Mouse (Mus musculus) thymus, adult 2 months (tissue): ENCODE results near the gene Clns1a. TPM values are rescaled to one million over a fixed set of nuclear protein-coding genes. Genes with fewer than 3 reads are reported as not detected.

Experiments used
- DNase-seq: peaks from one replicate; pipeline ENCODE4 v3.0.0; 2021
- H3K27ac ChIP-seq: fragments of 200-500 bp; 2 replicates; pipeline ENCODE4 v1.5.1; 2012; ENCODE audit warnings: low read length, control low read depth; ENCODE audit not compliant: control insufficient read depth, insufficient read depth
- H3K27me3 ChIP-seq: fragments of 200-500 bp; 2 replicates; pipeline ENCODE4 v1.6.1; 2012; ENCODE audit warnings: mild to moderate bottlenecking, low read length, moderate library complexity, mixed read lengths; ENCODE audit not compliant: control insufficient read depth, insufficient read depth
- H3K36me3 ChIP-seq: fragments of 200-500 bp; 2 replicates; pipeline ENCODE4 v1.6.1; 2012; ENCODE audit warnings: mild to moderate bottlenecking, low read length, moderate library complexity; ENCODE audit not compliant: control insufficient read depth, insufficient read depth
- H3K4me1 ChIP-seq: fragments of 200-500 bp; replicated peaks from 2 replicates; pipeline ENCODE4 v1.6.1; 2012; ENCODE audit warnings: low read length; ENCODE audit not compliant: control insufficient read depth, insufficient read depth
- H3K4me3 ChIP-seq: fragments of 200-500 bp; 2 replicates; pipeline ENCODE4 v1.5.1; 2012; ENCODE audit warnings: mild to moderate bottlenecking, low read length, control low read depth, moderate library complexity; ENCODE audit not compliant: control insufficient read depth, insufficient read depth
- CTCF ChIP-seq: fragments of 200-500 bp; IDR thresholded peaks from 2 replicates; pipeline ENCODE4 v1.5.1; 2012; ENCODE audit warnings: mild to moderate bottlenecking, control low read depth, low read length, moderate library complexity, borderline replicate concordance; ENCODE audit not compliant: control insufficient read depth, poor library complexity, insufficient read depth; ENCODE audit errors: extremely low read depth
- POLR2A ChIP-seq: fragments of 200-500 bp; IDR thresholded peaks from 2 replicates; pipeline ENCODE4 v1.6.1; 2012; ENCODE audit warnings: mild to moderate bottlenecking, low read length, control low read depth, moderate library complexity; ENCODE audit not compliant: control insufficient read depth, poor library complexity, insufficient read depth; ENCODE audit errors: extremely low read depth
- WGBS: fragments of 180-500 bp; shearing (Covaris S2); methylation state at CpG from one replicate; pipeline ENCODE4 v1.1.7; 2018; 5-methylcytosine and 5-hydroxymethylcytosine counted together
- polyA plus RNA-seq: library from polyadenylated mRNA; depleted of rRNA; stranded (reverse); fragments of >200 nt; gene quantifications from 2 replicates; pipeline ENCODE4 v1.2.3, GENCODE M21; 2012

Gene Clns1a
- polyA plus RNA-seq, 1 experiment, result 63.3 TPM

- Histone ChIP-seq H3K27me3 (no peaks in the 10 kb centered on the region), H3K4me1 (peaks cover 28% of the 10 kb centered on the region), H3K36me3 (peaks cover 13% of the 10 kb centered on the region; the same call in 1 of the 2 replicates), H3K4me3 (peak overlapping the region; percentile 52), H3K27ac (peak overlapping the region; percentile 95)
- WGBS, result 29% methylated on average over 8 of the region's 8 CpGs
- TF ChIP-seq POLR2A, result no peak
- no peak for TF ChIP-seq CTCF
- DNase-seq, result no peak
Measured at GRCm38 (mm10) chr7:97735021-97735420, 38.6 kb downstream of the Clns1a start.

- Histone ChIP-seq H3K27me3 (no peaks in the 10 kb centered on the region), H3K27ac (peak overlapping the region; percentile 92), H3K36me3 (peaks cover 13% of the 10 kb centered on the region; the same call in 1 of the 2 replicates), H3K4me1 (peaks cover 26% of the 10 kb centered on the region), H3K4me3 (peak overlapping the region; percentile 70)
- TF ChIP-seq POLR2A, result no peak
- WGBS, result 23% methylated on average over 4 of the region's 4 CpGs
- DNase-seq, result no peak
Measured at GRCm38 (mm10) chr7:97735886-97736420, 39.5 kb downstream of the Clns1a start.

DNA sequence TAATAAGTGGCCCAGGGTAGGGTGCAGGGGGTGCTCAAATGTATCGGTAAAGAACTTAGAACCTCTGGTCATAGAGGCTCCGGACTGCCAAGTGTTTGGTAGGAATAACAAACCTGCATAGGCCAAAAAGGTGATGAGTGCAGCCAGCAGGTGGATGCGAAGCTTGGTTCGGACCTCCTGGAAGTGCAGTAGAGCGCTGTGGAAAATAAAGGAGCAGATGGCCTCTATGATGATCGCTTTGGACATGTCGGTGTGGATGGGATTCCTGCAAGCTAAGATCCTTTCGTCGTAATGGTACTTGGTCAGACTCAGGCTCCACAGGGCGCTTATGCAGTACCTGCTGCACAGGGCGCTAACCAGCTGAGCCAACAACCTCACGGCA is 40.8 kb downstream of the Clns1a start:
- no peak for DNase-seq
- WGBS, result 7% methylated on average over 12 of the region's 12 CpGs
- peak overlapping the region; percentile 82 for H3K27ac ChIP-seq

DNA sequence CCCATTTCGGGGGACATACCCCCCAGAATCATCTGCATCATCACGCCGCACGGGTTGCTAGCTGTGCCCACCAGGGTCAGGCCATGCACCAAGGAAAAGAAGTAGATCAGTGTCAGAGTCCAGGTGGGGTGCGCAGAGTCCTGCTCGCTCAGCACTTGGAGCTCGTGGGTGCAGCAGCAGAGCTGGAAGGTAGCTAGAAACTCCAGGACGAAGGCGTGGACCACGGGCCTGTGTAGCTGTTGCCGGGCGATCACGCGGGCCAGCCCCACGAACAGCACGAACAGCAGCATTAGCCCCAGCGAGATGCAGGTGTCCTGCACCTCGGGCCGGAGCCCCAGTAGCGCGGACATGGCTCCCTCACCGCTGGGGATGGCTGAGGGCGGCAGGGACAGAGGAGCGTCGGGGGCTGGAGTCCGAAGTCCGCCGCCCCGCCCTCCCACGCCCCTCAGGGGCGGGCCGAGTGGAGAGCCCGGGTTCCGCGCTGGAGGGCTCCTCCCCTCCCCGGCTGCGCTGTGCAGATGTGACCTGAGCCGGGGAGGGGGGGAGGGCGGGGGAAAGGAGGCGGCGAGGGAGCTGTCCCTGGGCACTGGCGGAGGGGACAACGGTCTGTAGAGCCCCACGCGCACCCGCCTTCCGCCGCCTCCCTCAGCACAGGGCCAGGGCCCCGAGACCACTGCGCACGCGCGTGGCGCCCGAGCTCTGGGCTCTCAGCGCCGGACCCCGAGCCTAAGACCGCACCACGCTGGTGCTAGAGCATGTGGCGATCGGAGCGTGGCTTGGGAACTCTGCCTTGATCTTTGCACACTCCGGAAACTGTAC is 41.4 kb downstream of the Clns1a start, which contains the start of gene Aqp11:
Aqp11 (minus strand) TSS at position 652 of the 819 bp plus-strand sequence.
- peaks cover 21% of the 10 kb centered on the region for H3K4me1 ChIP-seq
- peak; percentile 92 for DNase-seq
- peak within 1 kb of the TSS; percentile 84 for H3K4me3 ChIP-seq
- WGBS, result 0% methylated on average over 60 of the region's 64 CpGs
- peak; percentile 83 for TF ChIP-seq POLR2A
- no peak for TF ChIP-seq CTCF
- peak within 1 kb of the TSS; percentile 82 for H3K27ac ChIP-seq
- peaks cover 6% of the 10 kb centered on the region; the same call in 1 of the 2 replicates for H3K36me3 ChIP-seq
- no peaks in the 10 kb centered on the region for H3K27me3 ChIP-seq

More for the DNA sequence above, 40.8 kb downstream of the Clns1a start:
- Histone ChIP-seq H3K27me3 (no peaks in the 10 kb centered on the region), H3K36me3 (peaks cover 9% of the 10 kb centered on the region; the same call in 1 of the 2 replicates), H3K4me1 (peaks cover 18% of the 10 kb centered on the region), H3K4me3 (peak overlapping the region; percentile 84)
- TF ChIP-seq CTCF, result 0 out of 2 replicates have a peak, but pooled peaks have one; percentile 2
- no peak for TF ChIP-seq POLR2A

GRCm38 (mm10) chr7:97740948-97741347 is 44.5 kb downstream of the Clns1a start:
- DNase-seq, result no peak
- Histone ChIP-seq H3K4me1 (peaks cover 24% of the 10 kb centered on the region), H3K36me3 (no peaks in the 10 kb centered on the region), H3K27me3 (no peaks in the 10 kb centered on the region), H3K4me3 (no peak overlapping the region), H3K27ac (no peak overlapping the region)
- no peak for TF ChIP-seq CTCF
- no peak for TF ChIP-seq POLR2A
- WGBS, result 85% methylated on average over 10 of the region's 10 CpGs

DNA sequence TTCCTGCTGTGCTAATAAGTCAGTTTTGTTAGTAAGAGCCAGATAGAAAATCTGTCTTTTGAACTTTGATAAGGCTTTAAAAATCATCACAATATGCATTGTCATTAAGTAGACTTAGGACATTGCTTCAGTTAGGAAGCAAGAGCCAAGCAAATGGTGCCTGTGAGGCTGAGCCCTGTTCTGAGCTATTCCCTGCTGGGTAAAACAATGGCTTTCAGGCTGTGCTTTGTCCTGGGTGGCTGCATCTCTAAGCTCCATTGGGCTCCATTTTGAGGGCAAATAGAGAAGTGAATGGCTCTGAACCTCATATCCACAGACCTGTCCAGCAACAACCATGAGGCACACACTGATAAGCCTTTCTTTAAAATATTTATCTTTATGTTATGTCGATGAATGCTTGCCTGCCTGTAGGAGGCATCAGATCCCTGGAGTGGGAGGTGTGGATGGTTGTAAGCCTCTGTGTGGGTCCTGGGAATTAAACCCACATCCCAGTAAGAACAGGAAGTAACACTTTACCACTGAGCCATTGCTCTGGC is 45.4 kb downstream of the Clns1a start:
- no peak overlapping the region for H3K4me3 ChIP-seq
- H3K4me1 ChIP-seq, result peaks cover 24% of the 10 kb centered on the region
- no peak overlapping the region for H3K27ac ChIP-seq
- TF ChIP-seq CTCF (no peak), POLR2A (no peak)
- WGBS, result 65% methylated on average over 1 of the region's 1 CpGs
- no peaks in the 10 kb centered on the region for H3K36me3 ChIP-seq
- DNase-seq, result no peak
- no peaks in the 10 kb centered on the region for H3K27me3 ChIP-seq
